Mouse (Mus musculus) embryonic fibroblast, embryonic 13.5 days (primary cell): ENCODE data around the gene Ikzf1. TPM values are rescaled to one million over a fixed set of nuclear protein-coding genes. Genes with fewer than 3 reads are reported as not detected.

Experiments used
- H3K27ac ChIP-seq: 2 replicates; pipeline ENCODE4 v1.5.1; 2012; ENCODE audit warnings: low read length, control low read depth, inconsistent platforms; ENCODE audit not compliant: insufficient read depth
- H3K4me1 ChIP-seq: 2 replicates; pipeline ENCODE4 v1.6.1; 2011; ENCODE audit warnings: low read length; ENCODE audit not compliant: control insufficient read depth, insufficient read depth
- H3K4me3 ChIP-seq: 2 replicates; pipeline ENCODE4 v1.5.1; 2011; ENCODE audit warnings: mild to moderate bottlenecking, control low read depth, low read length; ENCODE audit not compliant: insufficient read depth
- CTCF ChIP-seq: IDR thresholded peaks from 2 replicates; pipeline ENCODE4 v1.5.1; 2011; ENCODE audit warnings: mild to moderate bottlenecking, control low read depth, low read length, moderate library complexity, borderline replicate concordance; ENCODE audit not compliant: insufficient read depth
- POLR2A ChIP-seq: IDR thresholded peaks from 2 replicates; pipeline ENCODE4 v1.6.1; 2011; ENCODE audit warnings: low read depth, mild to moderate bottlenecking, control low read depth, low read length, moderate library complexity
- polyA plus RNA-seq: library from polyadenylated mRNA; stranded (reverse); fragments of >200 nt; gene quantifications from 2 replicates; pipeline ENCODE4 v1.2.4, GENCODE M21; 2011; ENCODE audit warnings: low read depth; ENCODE audit not compliant: missing spikeins, insufficient read length

Gene Ikzf1
- 0.10 and 0.21 TPM in 2 replicates for polyA plus RNA-seq

DNA sequence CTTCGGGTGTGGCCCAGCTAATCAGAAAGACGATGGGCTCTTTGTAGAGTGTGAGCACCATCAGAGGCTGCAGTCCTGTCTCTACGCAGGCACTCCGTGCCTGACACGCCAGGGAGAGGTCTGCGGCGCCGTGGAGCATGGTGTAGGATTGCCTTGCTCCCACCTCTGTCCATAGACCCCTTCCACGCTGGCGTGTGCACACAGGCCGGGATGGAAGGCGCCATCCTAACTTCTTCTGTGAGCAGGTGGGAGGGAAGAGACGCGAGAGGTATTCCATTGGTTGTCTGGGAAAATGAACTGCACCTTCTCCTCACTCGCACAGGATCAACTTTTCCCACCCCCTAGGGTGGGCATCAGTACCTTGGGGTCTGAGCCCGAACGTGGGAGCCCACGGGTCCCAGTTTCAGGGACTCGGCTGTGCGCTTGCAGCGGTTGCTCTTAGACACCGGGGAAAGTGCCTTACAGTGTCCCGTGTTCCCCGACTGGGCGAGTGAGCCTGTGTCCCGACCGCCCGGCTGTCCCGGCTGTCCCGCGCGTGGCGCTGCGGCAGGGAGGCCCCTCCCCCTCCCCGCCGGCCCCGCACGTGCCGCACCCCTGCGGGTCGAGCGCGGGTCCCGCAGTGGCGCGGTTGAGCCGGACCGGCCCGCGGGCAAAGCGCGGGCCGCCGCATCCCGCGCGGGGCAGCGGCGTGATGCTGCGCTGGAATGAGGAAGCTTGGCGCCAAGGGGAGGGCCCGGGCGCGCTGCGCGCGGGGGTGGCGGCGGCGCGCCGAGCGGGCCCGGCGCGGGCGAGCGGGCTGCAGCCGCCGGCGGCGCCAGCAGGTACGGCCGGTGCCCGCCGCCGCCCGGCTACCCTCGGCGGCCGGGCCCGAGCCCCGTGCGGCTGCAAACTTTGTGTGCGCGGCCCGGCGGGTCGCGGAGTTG, at the start of gene Ikzf1:
Gene Ikzf1 (plus strand): TSS at position 74 of the 923 bp plus-strand sequence.
- H3K4me3 ChIP-seq = peak within 1 kb of the TSS; percentile 48
- no peaks in the 10 kb centered on the region; the same call in 1 of the 2 replicates for H3K4me1 ChIP-seq
- H3K27ac ChIP-seq = no peak within 1 kb of the TSS
- no peak for TF ChIP-seq CTCF
- TF ChIP-seq POLR2A = no peak

GRCm38 (mm10) chr11:11644303-11644702, 40.5 kb upstream of the Ikzf1 start:
- TF ChIP-seq CTCF (no peak), POLR2A (no peak)
- H3K4me1 ChIP-seq = no peaks in the 10 kb centered on the region
- H3K4me3 ChIP-seq = no peak overlapping the region
- H3K27ac ChIP-seq = no peak overlapping the region

DNA sequence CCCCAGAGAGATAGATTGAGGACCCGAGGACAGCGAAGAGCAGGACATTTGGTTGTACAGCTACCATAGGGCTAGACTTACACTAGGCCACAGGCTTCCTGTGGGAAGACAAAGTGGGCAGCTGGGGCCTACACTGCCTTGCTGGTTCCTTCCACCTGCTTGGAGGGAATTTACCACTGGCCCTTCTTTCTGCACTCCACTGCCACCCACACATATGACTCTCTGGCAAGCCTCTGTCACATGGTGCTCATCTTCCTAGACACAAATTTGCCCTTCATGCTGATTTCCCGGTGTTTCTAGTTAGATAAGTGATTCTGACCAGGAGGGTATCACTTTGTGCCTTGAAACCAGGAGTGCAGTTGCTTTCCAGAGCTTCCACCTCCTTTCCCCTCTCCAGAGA, 28.4 kb upstream of the Ikzf1 start:
- no peak for TF ChIP-seq CTCF
- TF ChIP-seq POLR2A = no peak
- no peak overlapping the region for H3K27ac ChIP-seq
- H3K4me3 ChIP-seq = no peak overlapping the region
- no peaks in the 10 kb centered on the region for H3K4me1 ChIP-seq

DNA sequence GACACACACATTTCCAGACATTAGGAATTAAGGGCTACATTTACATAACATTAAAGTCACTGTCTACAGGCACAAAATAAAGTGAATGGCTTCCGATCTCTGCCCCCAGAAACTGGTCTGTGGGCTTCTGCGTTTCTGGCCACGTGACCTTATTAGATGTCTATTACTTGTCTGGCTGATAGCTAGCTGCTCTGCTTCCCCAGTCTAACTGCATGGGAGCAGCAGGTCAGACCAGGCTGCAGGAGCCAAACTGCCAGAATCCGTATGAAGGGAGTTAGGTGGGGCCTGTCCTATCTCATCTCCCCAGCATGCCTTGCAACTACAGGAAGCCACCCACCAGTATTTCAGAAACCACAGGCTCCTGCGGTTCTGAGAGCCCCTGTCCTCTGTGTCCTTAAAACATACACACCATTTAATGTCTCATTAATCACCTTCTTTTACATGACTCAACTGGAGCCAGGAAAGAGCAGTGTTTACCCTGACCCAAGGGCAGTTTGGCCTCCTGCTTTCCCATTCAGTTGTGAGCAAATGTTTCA, 27.7 kb upstream of the Ikzf1 start:
- no peak for TF ChIP-seq CTCF
- no peak for TF ChIP-seq POLR2A
- Histone ChIP-seq H3K4me3 (no peak overlapping the region), H3K4me1 (no peaks in the 10 kb centered on the region), H3K27ac (no peak overlapping the region)

DNA sequence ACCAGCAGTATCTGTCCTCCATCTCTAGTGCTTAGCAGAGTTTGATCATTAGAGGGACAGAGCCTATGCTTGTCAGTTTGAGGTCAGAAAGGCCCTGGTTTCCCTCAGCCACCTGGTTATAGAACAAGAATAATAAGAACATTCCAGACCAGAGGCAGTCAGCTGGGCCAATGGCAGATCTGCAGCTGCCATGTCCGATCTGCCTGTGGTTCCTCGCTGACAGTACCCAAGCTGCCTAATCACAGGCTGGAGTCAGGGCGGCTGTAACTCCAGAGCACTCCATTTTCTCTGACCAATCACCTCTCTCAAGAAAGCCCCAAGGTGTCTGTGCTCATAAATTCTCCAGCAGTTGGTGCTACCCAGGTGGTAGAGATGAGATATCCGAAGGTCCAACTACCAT, 27.2 kb upstream of the Ikzf1 start:
- no peak overlapping the region for H3K4me3 ChIP-seq
- no peak overlapping the region for H3K27ac ChIP-seq
- H3K4me1 ChIP-seq = no peaks in the 10 kb centered on the region
- no peak for TF ChIP-seq CTCF
- TF ChIP-seq POLR2A = no peak

GRCm38 (mm10) chr11:11658834-11659233, 26.0 kb upstream of the Ikzf1 start:
- Histone ChIP-seq H3K4me3 (no peak overlapping the region), H3K4me1 (no peaks in the 10 kb centered on the region), H3K27ac (no peak overlapping the region)
- TF ChIP-seq CTCF (no peak), POLR2A (no peak)

- TF ChIP-seq POLR2A = no peak
- TF ChIP-seq CTCF = no peak
- no peaks in the 10 kb centered on the region for H3K4me1 ChIP-seq
- no peak overlapping the region for H3K4me3 ChIP-seq
- H3K27ac ChIP-seq = no peak overlapping the region
Measured at GRCm38 (mm10) chr11:11660651-11661050, 24.2 kb upstream of the Ikzf1 start.

- Histone ChIP-seq H3K4me1 (no peaks in the 10 kb centered on the region), H3K4me3 (no peak overlapping the region), H3K27ac (no peak overlapping the region)
- TF ChIP-seq POLR2A = no peak
- TF ChIP-seq CTCF = no peak
Measured at GRCm38 (mm10) chr11:11667254-11667921, 17.4 kb upstream of the Ikzf1 start.

DNA sequence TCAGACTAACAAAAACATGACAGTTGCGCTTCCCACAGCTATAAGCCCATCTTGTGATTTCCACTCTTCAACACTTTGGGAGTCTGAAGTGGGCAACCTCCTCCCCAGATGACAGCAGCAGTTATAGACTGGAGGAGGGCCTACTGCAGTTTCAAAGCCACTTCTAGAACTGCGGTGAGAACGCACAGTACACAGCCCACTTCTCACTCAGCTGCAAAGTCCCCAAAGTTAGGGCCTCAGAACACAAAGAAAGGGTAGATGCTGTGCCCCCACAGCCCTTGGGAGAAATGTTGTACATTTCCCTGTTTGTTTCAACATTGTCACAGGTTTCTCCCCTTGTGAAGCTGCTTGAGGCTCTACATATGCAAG, 16.9 kb upstream of the Ikzf1 start:
- no peak overlapping the region for H3K4me3 ChIP-seq
- H3K4me1 ChIP-seq = no peaks in the 10 kb centered on the region
- TF ChIP-seq POLR2A (no peak), CTCF (no peak)
- no peak overlapping the region for H3K27ac ChIP-seq
